Mouse (Mus musculus) T-helper 17 cell (primary cell): ENCODE measurements at regions not wholly inside any gene's neighbourhood (a gene's known extent, or its start where the extent isn't known, plus 50 kb on each side); places are given as distances from the start of the nearest gene placed in this dataset.
"Not testable (repeated sequence)": the region's sequence is repeated elsewhere in the genome, so short reads cannot be mapped to it uniquely, and the experiment has no call there.

ENCODE experiments used
- in situ Hi-C, 2 experiments: fragments of 300-600 bp; cut with MboI, MseI; formaldehyde crosslinking; loops; 1 replicate in 1 of 2; 2 replicates in 1 of 2; pipeline ENCODE4 v1.15.1; 2025; ENCODE audit warnings: high pct_unique_total_duplicates in 2 of 2

DNA sequence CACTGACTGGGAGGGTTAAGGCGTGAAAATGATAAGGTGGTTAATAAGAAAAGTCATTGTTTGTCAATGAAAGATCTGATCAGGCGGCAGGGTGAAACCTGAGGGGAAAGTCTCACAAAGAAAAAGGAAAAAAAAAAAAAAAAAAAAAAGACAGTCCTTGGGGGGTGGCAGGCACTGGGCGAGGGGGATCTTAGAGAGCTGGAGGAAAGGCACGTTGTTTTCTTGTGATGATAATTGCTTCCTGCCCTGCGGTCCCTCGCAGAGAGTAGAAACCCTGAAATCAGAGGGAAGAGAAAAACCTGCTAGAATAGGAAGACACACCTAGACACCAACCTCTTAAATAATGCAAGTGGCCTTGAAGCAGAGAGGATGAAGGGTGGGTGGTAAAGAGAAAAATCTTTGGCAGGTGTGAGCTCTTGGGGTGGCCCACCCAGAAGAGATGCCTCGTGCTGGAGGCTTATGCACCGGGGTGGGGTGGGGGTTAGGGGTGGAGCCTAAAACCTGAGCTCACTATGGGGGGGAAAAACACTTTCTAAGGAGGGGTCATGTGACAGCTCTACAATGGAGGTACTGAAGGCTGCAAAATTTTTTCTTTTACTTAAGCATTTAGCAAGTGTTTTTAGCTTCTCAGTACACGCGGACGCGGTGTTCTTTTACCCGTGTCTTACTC is 294.0 kb upstream of the Arglu1 start:
- in situ Hi-C loops: no loop called here

DNA sequence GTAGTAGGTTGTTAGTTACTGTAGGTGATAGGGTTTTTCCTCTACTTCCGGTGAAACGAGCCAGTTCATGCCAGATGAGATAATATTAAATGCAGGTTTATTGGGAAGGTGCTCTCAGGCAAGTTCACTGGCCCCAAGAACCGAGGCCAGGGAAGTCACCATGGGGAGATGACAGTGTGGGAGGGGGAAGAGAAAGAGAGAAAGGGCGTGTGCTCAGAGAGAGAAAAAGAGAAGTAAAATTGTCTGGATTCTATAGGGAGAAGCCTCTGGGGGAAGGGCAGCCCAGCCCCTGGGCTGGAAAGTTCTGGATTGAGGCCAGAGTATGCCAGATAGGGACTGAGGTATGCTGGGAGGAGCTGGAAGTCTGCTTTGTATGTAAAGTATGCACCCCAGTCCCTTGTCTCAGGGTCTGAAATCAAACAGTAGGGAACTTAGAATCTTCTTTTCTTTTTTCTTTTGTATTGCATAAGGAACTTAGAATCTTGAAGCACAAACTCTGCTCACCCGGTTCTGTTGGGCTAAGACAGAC is 292.9 kb upstream of the Arglu1 start:
- in situ Hi-C loops: no loop called here

DNA sequence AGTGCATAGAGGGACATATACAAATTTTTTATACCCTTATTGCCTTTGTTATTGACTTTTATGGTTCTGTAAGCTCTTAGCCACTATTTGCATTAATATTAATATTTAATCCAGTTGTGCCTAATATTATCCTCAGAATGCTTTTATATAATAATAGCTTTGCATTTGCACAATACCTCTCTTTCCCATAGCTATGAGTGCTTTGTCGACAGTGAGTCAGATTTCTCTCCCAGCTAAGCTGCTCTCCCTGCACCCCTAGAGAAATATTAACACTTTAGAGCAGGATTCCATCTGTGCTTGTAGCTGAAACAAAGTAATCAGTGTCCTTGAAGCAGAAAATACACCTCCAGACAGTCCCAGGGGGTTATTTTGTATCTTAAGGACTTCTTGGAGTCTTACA is 288.6 kb upstream of the Arglu1 start:
- in situ Hi-C loops: no loop called here

DNA sequence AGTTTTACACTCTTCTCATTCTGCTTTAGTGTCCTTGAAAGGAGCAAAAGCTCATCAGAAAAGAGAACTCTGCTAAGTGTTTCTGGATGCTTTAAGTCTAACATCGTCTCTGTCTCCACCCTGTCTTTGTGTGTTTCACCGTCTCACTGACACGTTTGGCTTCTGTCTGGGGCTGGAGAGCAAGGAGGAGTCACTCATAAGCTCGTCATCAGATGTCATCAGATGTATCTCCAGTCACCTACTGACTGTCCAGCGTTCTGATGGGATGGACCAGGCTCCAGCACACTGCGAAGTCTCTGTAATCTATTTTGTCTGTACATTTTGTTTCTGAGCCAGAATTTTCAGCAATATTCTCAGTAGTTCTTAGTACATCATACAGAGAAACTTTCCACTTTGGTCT is 283.4 kb upstream of the Arglu1 start:
- in situ Hi-C loops: no loop called here

DNA sequence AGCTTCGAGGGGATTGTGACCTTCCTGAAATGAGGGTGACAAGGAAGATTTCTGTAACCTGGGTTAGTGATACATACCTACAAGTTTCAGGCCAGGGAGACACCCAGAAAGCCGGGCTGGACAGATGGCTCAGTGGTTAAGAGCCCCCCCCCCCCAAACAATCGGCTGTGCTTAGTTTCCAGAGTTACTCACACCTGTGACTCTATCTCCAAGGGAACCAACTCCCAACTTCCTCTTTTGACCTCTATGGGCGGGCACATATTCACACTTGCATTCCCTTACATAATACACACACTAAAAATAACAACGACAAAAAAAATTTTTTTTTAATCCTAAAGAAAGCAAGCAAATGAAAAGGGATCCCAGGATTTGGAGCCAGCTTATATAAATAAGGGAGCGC is 283.0 kb upstream of the Arglu1 start:
- in situ Hi-C loops: no loop called here

DNA sequence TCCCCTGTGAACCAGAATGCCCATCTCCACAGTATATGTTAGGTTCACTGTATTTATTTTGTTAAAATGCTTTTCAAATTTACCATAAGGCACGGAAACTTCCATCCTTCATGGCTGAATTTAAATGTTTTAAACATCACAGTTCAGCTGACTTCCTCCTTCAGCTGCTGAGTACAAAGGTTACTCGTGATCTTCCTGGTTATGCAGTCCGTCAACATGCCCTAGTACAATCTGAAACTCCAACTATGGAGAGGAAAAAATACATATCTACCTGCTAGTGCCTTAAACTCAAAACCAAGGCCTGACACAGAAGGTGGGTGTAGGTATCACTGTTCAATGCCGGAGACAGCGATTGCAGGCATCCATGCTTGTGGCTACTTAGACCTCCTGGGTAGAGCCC is 280.5 kb upstream of the Arglu1 start:
- in situ Hi-C loops: no loop called here

DNA sequence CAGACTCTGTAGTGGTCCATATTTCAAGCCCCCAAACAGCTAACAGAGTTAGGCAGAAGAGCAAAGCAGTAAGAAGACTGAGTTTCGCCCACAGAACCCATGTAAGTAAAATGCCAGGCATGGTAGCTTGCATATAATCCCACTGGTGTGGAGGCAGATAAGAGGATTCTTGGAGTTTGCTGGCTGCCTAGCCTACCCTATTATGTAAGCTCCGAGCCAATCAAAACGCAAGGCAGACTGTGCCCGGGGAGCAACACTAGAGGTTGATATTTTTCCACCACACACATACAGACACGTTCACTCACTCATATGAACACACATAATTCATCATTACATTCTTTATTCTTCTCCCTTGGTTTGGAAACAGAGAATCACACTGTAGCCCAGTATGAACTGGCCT is 280.0 kb upstream of the Arglu1 start:
- in situ Hi-C loops: no loop called here

DNA sequence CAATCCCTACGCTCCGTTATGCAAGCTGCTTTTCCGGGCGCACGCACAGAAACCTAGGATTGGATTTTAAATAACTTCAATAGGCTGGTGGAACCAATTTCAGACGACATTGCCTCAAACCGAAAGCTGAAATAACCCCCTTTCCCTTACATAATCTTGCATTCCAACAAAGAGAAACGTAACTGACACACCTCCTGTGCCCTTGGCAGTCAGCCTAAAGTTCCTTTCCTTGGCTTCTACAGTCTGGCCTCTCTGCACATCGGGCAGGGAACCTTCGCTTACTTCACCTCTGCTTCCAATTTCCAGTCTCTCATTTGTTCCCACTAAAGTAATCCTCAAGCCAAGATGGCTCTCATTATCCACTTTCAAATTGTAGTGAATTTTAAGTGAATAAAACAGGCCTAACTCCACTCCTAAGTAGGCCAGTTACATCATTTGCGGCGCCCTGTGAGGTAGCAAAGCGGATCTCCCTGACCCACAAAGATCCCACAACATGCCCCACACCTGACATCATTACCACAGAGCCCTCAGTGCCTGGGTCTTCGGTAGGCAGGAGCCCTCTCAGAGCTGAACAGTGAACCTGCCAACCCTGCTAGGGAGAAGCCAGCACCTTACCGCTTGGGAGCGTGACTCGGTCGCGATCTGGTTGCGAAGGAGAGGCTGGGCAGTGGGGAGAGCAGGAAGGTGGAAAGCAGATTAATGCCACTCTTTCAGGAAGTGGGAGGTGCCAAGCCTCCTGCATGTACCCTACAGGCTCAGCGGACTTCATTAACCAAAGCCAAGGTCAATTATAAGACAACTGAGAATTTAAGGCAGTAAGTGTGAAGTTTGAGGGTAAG is 279.0 kb upstream of the Arglu1 start:
- in situ Hi-C loops: no loop called here

DNA sequence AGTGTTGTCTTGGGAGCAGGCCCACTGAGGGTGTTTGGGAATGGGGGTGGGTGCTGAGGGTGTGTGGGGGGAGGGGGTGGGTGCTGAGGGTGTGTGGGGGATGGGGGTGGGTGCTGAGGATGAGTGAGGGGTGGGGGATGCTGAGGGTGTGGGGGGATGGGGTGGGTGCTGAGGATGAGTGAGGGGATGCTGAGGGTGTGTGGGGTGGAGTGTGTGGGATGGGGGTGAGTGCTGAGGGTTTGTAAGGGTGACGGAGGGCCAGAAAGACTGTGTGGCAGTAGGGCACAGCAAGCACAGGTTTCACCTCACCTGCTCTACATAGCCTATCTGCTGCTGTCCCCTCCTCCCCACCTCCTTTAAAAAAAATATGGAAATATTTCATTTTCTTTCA is 276.3 kb upstream of the Arglu1 start:
- in situ Hi-C loops: no loop called here

DNA sequence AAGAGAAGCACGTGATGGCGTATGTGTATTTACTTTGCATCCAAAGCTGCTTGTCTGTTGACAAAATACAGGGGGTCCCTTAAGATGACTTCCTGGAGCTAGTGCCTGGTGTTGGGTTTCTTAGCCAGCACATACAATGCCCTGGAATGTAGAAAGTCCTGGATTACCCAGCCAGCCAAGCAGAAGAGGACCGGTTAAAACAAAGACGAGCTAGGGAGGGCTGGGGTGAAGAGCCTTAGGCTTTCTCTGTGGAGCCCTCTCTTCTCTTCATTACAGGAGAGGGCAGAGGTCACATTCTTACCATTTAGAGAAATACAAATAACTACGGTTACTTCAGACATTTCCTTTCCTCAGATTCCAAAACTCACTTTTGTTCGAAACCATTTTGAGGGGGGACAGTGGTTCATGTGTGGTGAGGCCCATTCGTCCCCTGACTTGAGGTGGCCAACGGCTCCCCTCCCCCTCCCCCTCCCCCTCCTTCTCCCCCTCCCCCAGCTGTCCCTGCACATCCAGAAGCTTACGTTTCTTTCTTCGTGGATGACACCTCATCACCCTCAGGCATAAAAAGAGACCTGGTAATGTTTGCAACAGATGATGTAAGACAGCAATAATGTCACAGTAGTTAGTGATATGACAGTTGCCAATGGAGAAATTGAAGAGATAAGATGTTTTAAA is 275.8 kb upstream of the Arglu1 start:
- in situ Hi-C loops: no loop called here

DNA sequence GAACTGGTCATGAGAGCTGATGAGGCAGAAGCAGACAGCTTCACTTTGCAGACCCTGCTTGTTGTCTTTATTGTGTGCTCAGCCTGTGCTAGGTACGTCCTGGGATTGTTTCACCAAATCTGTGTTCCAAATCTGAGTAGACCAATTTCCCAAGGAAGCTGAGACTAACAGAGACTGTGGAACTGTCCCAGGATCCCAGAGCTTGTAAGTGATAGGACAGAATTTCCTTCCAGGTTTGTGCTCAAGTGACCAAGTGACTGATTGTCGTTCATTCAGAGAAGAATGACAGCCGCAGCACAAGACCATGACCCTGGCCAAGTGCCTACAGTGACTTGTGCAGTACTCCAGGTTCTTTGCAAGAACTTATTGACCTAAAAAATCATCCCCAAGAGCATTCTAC is 269.9 kb upstream of the Arglu1 start:
- in situ Hi-C loops: no loop called here

DNA sequence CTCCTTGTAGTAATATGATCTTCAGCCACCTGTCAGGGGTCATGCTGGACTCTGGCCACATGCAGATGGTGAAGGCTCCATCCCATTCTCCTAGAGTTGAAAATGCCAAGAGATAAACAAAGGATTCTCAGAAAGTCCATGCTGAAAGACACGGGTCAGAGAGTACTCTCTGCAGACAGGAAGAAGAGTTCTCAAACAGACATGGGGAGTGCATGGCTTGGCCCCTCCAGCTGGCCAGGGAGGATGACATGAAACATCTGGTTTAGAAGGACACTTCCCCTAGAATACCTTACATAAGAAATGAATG is 269.4 kb upstream of the Arglu1 start:
- in situ Hi-C loops: no loop called here

DNA sequence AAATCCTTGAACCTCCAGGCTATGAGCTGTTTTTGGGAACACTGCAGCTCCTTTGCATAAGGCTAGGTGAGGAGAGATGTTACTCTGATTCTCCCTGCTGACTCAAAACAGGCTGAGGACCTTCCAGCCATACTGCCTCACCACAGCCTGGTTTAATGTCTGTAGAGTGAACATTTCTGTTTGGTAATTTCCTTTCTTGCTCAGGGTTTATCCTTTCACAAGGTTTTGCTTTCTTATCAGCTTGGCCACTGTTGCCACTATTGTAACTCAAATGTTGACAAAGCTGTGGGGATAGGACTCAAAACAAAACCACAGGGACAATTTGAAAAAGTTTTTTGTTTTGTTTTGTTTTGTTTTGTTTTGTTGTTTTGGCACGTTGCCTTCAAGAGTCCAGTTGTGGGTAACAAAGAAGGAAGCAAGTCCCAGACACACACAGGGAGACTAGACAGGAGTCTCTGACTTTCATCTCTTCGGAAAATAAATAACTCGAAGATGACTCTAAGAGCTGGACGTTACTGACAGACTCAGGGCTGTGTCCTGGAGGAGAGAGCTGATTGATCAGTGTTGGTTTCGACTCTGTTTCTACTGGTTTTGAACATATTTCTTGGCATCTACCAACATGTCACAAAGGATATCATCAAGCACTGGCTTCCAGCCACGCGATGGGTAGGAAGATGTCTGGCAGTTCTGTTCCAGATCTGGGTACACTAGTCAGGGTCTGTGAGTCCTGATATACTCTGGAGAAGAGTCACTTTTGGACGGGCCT is 268.9 kb upstream of the Arglu1 start:
- in situ Hi-C loops: no loop called here

DNA sequence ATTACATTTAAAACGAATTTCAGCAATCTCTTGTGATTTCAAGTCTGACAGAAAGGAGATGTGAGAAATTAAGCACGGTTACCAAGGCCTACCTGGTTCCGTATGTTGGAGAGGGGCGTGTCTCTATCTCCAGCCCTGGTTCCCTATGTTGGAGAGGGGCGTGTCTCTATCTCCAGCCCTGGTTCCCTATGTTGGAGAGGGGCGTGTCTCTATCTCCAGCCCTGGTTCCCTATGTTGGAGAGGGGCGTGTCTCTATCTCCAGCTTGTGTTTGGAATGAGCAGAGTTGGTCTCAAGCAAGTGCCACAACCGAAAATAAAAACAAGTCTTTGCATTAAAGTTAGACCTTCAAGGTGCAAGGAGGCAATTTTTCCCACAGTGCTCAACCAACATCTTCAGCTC is 267.8 kb upstream of the Arglu1 start:
- in situ Hi-C loops: not testable (repeated sequence)

DNA sequence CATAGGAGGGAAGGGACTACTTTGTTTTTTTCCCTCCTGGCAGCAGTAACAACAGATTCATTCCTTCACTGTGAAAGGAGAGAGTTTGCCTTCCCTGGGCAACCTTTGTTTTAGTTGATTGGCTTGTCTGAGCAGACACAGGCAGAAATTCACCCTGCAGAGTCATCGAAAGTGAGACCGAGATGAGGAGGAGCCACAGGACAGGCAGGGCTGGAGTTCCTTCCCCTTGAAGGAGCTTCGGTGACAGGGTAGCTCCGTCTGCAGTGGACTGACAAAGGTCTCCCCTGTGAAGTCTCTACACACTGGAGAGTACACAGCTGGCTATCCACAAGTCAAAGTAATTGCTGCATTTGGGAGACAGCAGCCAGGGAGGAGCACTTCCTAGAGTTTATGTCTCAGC is 261.9 kb upstream of the Arglu1 start:
- in situ Hi-C loops: no loop called here

DNA sequence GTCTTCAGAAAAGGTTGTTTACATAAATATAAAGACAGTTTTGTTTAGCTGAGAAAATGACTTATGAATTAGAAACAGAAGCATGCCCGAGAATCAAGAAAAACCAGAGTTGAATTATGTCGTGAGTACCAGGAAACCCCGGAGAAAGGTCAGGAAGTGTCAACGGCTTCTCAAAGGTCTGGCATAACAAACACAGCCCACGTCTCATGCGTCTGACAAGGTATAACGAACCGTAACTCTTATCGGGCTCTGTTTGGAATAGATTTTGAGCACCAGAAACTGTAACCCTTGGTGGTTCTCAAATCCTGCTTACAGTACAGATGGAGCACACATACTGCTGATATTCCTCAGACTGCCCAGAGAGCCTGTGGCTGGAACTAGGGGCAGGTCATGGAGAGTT is 260.9 kb upstream of the Arglu1 start:
- in situ Hi-C loops: no loop called here

DNA sequence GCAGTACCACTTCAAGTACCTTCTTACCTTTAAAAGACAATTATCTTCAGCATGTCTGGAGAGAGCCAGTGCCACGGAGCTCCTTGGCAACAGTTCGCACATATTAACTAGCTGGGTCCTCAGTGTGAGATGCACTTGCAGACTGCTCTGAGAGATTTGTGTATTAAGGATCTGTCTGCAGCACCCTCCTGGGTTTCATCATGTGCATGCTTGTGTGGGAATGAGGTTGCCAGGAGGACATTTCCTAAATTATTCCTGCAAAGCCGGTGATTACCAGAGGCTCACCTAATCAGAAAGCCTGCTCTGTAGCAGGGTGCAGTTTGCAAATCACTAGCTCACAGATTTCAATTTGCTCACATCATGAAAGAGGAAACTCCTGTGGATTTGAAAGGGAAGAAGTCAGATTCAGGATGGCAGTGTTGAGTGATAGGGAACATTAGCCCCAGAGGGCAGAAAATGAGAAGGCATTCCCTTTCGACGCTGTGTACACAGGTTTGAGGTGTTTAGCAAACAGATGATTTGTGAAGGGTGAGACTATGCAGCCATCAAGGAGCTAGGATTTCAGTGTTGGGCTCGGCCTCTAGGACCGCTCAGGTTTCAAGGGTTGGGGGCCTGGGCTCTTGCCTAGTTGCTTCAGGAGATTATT is 257.3 kb upstream of the Arglu1 start:
- in situ Hi-C loops: no loop called here

DNA sequence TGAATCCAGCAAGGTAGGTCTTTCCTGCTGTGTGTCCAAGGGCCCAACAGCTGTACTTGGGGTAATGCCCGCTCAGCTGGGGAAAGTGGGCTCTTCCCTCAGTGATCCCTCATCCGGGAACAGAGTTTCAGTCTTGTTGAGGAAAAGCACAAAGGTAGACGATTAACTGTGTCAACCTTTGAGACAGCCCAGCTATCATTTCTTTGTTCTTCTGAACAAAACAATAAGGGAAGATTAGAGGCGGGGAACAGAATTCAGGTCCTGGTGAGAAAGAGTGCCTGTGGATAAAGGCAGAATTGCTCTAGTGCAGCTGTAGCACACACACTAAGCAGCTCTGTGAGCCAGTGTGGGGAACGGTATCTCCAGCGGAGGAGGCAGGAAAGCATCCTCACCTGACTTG is 252.7 kb upstream of the Arglu1 start:
- in situ Hi-C loops: no loop called here

DNA sequence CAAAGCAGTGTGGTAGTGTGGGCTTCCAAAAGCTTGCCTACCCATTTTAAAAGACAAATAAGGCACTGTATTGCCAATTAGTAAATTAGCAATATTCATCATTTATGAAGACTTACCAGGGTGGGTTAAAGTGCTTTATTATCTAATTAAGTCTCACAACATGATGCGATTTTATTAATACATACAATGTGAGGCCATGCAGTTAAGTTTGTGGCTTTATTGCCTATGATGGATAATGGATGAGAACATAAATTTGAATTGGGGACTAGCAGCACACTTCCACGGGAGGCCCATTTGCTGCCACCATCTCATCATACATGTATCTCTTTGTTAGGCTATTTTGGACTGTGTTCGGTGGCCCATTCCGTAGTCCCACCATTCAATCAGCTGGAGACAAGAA is 250.6 kb upstream of the Arglu1 start:
- in situ Hi-C loops: no loop called here

DNA sequence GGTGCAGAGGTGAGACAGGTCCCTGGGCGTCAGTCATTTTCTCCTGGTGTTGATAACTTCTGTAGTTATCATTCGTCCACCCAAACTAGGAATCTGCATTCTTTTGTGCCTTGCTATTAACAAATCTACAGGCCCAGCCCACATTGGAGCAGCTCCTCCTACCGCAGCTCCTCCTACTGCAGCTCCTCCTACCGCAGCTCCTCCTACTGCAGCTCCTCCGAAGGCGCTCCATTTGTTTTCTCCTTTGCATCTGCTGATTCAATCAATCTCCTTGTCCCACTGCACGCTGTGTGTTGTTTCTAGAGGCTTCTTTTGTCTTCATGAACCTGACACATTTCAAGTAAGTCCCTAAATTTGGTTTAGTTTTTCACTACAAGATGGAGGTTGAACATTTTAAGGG is 248.2 kb upstream of the Arglu1 start:
- in situ Hi-C loops: no loop called here

DNA sequence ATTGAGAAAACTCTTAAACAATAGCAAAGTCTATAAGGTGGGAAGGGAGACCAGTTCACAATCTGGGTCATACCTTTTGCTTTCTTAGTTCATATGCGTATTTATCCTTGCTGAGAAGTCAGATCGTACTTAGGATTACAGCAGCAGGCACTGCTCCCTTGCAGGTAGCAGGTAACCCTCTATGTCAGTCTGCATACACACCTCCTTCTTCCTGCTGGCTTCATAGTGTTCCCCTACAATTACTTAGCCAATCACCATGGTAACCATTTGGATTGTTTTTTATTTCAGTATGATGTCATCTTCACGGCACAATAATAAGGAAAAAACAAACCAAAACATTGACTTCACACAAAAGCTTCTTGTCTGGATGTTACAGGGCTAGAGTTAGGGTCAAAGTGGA is 242.1 kb upstream of the Arglu1 start:
- in situ Hi-C loops: no loop called here

DNA sequence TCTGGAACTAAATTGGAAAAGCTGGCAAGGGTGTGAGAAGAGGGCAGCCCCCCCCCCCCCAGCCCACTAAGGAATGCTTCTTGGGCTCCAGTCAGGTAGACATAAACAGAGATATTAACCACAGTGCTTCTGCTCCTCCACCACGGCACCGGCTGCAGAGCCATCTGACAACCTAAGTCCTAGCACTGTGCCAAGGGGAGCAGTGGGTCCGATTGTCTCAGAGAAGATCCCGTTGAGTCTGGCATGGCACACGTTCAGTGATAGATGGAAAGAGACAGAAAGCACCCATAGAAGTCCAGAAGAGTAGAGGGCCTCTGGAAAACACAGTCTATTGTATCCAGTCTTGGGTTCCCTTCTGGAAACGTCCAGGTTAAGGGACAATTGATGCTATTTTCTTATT is 241.4 kb upstream of the Arglu1 start:
- in situ Hi-C loops: no loop called here
